Mouse (Mus musculus): ENCODE data around the gene Optc. TPM values are rescaled to one million over a fixed set of nuclear protein-coding genes. Genes with fewer than 3 reads are reported as not detected.

Gene Optc
- not detected for polyA plus RNA-seq (2017; shearing (Covaris generic))

DNA sequence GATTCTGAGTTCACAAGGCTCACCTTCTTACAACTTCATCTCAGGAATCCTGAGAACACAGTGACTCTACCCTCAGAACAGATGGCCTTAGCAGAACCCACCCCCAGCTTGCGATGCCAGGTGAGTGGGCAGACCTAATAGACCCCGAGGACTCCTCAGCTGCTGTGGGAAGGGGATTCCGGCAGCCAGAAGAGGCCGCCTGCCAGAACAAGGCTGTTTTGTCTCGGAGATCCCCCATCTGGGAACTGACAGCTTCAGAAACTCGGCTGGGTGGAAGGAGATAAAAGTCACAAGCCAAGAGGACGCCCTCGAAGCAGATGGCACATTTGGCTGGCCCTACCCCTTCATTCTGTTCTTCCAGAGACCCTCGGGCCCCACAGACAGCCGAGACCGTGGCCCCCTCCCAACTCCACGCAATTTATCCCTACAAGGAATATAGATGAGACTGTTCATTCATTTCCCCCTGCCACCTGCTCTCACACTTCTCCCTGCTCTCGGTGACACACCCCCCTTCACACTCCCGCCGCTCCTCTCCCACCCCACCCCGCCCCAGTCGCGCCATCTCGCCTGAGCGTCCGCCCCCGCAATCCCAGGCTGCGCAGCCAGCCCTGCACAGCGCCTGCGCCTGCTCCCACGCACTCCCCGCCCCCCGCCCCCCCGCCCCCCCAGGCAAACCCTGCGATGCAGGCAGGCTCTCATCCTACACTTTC lies at the start of gene Optc:
Gene Optc (minus strand): TSS at position 51 of the 710 bp plus-strand sequence.

DNA sequence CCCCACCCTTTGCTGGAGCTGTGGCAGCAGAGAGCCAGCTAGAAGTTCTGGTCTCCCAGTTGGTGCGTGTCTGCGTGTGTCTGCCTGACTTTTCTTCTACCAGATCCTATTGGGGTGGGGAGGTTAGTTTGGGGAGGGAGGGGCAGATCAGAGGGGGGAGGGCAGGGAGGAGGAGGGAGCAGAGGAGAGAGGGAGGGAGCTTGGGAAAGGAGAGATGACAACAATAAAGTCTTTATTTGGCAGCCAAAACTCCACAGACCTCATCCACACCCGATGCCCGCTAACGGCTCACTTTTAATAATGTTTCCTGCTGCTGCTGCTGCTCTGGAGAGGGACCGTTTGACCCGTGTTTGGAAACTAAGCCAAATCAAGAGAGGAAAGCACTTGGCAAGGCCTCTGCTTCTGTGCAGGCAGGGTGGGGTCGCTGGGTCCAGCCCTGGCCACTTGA lies 13.5 kb upstream of the Optc start, which contains the start of gene Prelp:
Gene Prelp (minus strand): TSS at position 111 of the 448 bp plus-strand sequence.

Other genes starting within 250 kb of the Optc start
- gene Zbed6, start 247.1 kb downstream of the Optc start, polyA plus RNA-seq (2017; shearing (Covaris generic)): not detected
- 2.5 TPM for gene Gm38394, start 246.7 kb downstream of the Optc start, polyA plus RNA-seq (2017; shearing (Covaris generic))
- gene Lax1, start 217.9 kb downstream of the Optc start, polyA plus RNA-seq (2017; shearing (Covaris generic)): 165 TPM
- 8.8 TPM for gene Atp2b4, start 107.0 kb downstream of the Optc start, polyA plus RNA-seq (2017; shearing (Covaris generic))
- gene Prelp, start 13.4 kb upstream of the Optc start, polyA plus RNA-seq (2017; shearing (Covaris generic)): not detected
- not detected for gene Fmod, start 129.3 kb upstream of the Optc start, polyA plus RNA-seq (2017; shearing (Covaris generic))
- 273 TPM for gene Btg2, start 171.1 kb upstream of the Optc start, polyA plus RNA-seq (2017; shearing (Covaris generic))
- not detected for gene Chit1, start 203.2 kb upstream of the Optc start, polyA plus RNA-seq (2017; shearing (Covaris generic))